Mouse (Mus musculus) C2C12 (cell line): ENCODE measurements around the gene Unc13d.

Experiments
- CEBPB ChIP-seq: IDR thresholded peaks from one replicate; pipeline ENCODE4 v1.6.1; 2011; ENCODE audit warnings: low read depth, mild to moderate bottlenecking, control low read depth, moderate library complexity
- CTCF ChIP-seq: IDR thresholded peaks from one replicate; pipeline ENCODE4 v1.5.1; 2011; ENCODE audit not compliant: control insufficient read depth, insufficient read depth, insufficient read length
- MAX ChIP-seq: IDR thresholded peaks from one replicate; pipeline ENCODE4 v1.6.1; 2011; ENCODE audit warnings: mild to moderate bottlenecking, control low read depth
- MYOD1 ChIP-seq: IDR thresholded peaks from one replicate; pipeline ENCODE4 v1.6.1; 2011; ENCODE audit warnings: low read depth; ENCODE audit not compliant: control insufficient read depth, insufficient read length
- USF1 ChIP-seq: IDR thresholded peaks from one replicate; pipeline ENCODE4 v1.6.1; 2011; ENCODE audit warnings: low read depth, mild to moderate bottlenecking, control low read depth, moderate library complexity

- no peak for TF ChIP-seq CEBPB
- TF ChIP-seq CTCF: no peak
- TF ChIP-seq MAX: no peak
- no peak for TF ChIP-seq MYOD1
- no peak for TF ChIP-seq USF1
Measured at GRCm38 (mm10) chr11:116111611-116112203, 33.9 kb upstream of the Unc13d start.
